Mouse (Mus musculus): ENCODE results near the gene Olfr469.
"Not testable (repeated sequence)": the region's sequence is repeated elsewhere in the genome, so short reads cannot be mapped to it uniquely, and the experiment has no call there.

Gene Olfr469

DNA sequence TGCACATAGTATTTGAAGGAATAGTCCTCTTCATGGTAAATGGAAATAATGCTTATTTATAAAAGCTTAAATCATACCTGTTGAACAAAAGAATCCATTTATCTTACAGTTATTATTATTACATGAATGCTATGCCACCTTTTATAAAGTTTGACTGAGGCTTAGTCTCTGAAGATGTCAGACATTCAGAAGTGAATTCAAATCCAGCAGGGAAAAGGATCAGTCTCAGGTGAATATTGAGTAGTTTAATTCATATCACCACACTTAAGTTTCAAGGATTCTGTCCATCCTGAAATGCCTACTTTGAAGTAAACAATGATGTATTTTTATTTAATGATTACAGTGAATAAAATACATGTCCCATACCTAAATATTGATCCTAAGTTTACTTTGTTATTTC lies at the start of gene Olfr469:
Gene Olfr469, minus strand, starts transcription at position 101 of the 400 bp plus-strand sequence.
- in situ Hi-C loops (cut with MseI, MboI): not testable (repeated sequence)

DNA sequence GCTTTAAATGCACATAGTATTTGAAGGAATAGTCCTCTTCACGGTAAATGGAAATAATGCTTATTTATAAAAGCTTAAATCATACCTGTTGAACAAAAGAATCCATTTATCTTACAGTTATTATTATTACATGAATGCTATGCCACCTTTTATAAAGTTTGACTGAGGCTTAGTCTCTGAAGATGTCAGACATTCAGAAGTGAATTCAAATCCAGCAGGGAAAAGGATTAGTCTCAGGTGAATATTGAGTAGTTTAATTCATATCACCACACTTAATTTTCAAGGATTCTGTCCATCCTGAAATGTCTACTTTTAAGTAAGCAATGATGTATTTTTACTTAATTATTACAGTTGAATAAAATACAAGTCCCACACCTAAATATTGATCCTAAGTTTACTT lies 22.0 kb upstream of the Olfr469 start, which contains the start of gene Olfr470:
Gene Olfr470, minus strand, starts transcription at position 101 of the 400 bp plus-strand sequence.
- in situ Hi-C loops (cut with MseI, MboI): not testable (repeated sequence)

DNA sequence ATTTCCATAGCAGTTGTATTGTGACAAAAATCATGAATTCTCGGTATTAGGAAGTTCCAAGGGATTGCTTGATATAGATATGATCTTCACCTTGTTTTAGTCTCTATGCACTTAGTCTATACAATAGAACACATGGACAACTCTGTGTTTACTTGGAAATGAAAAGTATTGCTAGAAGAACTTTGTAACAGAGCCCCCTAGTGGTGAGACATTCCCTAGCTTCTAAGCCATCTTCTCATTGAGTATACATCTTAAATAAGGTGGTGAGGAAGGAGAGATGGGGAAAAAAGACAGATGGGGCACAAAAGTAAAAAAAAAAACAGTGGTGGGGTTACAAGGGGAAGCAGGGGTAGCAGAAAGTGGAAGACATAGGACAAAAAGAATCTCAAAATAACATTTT lies 16.4 kb upstream of the Olfr469 start:
- in situ Hi-C loops (cut with MseI, MboI): no loop called here

DNA sequence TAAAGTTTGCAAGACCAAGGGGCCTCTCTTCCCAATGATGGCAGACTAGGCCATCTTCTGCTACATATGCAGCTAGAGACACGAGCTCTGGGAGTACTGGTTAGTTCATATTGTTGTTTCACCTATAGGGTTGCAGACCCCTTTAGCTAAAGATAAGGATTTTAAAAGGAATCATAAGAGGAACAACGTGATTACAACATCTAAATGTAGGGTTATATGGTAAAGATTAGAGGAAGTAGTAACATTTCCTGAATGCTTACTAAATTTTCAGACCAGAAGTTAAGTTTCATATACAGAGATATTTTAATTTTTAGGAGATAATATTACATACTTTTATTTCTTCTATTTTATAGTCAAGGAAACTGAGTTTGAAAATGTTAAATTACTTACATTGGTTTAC lies 1.5 kb downstream of the Olfr469 start:
- in situ Hi-C loops (cut with MseI, MboI): not testable (repeated sequence)

DNA sequence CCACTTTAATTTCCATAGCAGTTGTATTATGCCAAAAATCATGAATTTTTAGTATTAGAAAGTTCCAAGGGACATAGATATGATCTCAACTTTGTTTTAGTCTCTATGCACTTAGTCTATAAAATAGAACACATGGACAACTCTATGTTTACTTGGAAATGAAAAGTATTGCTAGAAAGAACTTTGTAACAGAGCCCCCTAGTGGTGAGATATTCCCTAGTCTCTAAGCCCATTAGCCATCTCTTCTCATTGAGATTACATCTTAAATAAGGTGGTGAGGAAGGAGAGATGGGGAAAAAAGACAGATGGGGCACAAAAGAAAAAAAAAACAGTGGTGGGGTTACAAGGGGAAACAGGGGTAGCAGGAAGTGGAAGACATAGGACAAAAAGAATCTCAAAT lies 5.9 kb downstream of the Olfr469 start:
- in situ Hi-C loops (cut with MseI, MboI): no loop called here

DNA sequence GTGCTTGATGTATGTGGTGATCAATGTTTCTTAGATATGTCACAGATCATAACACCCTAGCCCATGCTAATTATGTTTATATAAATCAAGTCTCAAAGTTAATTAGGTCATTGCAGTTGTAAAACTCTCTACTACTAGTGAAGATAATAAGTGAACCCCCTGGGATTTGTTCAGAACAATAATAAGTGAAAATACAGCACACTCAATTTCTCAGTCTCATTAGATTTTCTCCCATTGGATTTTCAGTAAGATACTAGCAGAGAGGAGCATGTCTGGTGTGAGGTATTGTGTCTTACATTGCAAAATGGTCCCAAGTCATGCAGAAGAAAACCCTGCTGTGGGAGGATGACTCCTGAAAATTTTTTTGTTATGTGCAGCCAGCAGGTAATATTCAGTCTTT lies 13.4 kb downstream of the Olfr469 start, which contains the start of gene Olfr467:
Gene Olfr467, plus strand, starts transcription at position 301 of the 400 bp plus-strand sequence.
- in situ Hi-C loops (cut with MseI, MboI): no loop called here

- in situ Hi-C loops (cut with MseI, MboI): no loop called here
Measured at GRCm38 (mm10) chr7:107802138-107802537, 23.2 kb downstream of the Olfr469 start.

GRCm38 (mm10) chr7:107801108-107801507 lies 24.2 kb downstream of the Olfr469 start, which contains the start of gene Ovch2:
Ovch2 (minus strand) TSS chr7:107801208.
- in situ Hi-C loops (cut with MseI, MboI): no loop called here

DNA sequence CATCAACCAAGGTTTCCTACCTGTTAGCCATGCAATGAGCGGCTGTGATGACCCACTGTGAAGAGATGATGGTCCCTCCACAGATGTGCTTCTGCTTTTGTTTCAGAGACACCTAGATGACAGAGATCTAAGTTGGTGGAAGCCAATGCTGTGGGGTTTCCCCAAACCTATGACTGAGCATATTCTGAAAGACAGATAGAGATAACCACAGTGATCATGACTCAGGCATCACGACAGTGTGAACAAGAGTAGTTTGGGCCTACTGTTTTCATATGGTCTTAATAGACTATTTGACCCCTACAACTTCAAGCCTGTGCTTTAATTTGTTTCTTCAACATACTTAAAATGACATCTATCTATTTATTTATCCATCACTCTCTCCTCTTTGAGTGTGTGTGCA lies 28.8 kb downstream of the Olfr469 start:
- in situ Hi-C loops (cut with MseI, MboI): loop anchor here in 1 of 2 experiments (25.0 kb wide), 1 partner anchor 584 kb away; the partner anchor contains the start of gene Rbmxl2

DNA sequence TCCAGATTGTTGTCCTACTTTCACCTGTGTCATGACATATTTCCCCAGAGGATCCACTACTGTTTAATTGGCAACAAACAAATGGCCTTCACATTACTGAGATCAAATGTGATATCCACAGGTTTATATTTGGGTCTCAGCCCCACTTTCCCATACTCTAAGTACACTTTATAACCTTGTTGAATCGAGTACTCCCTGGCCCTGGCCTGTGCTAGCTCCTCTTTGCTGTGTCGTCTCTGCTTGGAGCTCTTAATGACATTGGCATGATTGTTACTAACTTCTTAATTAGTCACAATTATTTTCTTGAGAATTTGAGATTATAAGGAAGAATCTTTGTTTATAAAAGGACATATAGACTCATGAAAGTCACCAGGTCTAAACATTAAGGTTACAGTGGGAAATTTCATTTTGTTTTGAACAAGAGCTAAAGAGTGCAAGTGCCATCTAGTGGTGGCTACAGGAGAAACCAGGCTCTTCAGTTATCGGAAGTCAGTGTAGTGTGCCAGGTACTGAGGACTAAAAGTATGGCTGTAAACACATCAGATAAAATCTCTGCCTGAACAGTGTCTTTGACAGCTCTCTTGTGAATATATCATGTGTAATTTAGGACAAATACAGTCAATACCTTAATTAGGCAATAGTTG lies 37.2 kb downstream of the Olfr469 start:
- in situ Hi-C loops (cut with MseI, MboI): loop anchor here (5.0 to 25.0 kb wide), 3 partner anchors 36 to 576 kb away; partner anchors contain the start of gene Rbmxl2 (in 1 of the 2)

DNA sequence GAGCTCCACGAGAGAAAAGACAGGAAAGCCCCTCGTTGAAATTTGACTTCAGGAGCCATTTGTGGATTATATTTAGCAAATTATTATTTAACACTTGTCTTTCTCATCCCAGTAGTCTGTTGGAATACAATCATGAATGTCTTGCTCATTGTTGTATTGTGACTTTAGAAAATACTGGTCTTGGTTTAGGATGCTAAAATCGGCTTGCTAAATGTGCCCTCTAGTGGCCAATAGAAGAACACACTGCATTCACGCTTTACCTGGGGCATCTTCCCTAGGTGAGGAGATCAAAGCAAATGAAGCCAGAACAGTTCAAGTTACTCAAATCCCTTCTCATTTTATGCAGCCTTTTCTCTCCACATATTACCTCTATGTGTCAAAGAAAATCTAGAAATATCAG lies 45.7 kb downstream of the Olfr469 start:
- in situ Hi-C loops (cut with MseI, MboI): loop anchor here in 1 of 2 experiments (25.0 kb wide), 1 partner anchor 567 kb away; the partner anchor contains the start of gene Rbmxl2

DNA sequence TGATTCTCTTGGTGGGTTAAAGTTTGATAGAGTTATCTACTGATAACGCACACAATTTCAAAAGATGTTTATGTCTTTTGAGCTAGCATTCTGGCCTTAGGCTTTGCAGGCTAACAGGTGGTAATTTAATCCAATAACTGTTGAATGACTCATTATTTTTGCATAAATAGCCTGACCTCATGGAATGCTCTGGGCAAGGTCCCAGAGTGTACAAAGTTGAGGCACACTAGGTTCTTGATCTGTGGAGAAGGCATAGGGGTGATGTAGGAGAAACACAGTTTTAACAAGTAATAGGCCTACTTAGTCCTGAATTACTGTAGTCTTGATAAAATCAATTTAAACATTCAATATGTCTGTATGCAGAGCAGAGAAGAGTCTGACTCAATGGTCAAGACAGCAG lies 47.1 kb downstream of the Olfr469 start:
- in situ Hi-C loops (cut with MseI, MboI): loop anchor here in 1 of 2 experiments (25.0 kb wide), 1 partner anchor 566 kb away; the partner anchor contains the start of gene Rbmxl2

- in situ Hi-C loops (cut with MseI, MboI): no loop called here
Measured at GRCm38 (mm10) chr7:107770812-107771211, 54.5 kb downstream of the Olfr469 start.

Data from mouse trophoblast stem cell (cell line).